Mouse (Mus musculus) lung, postnatal 0 days (tissue): ENCODE data around the gene Samt2. TPM values are rescaled to one million over a fixed set of nuclear protein-coding genes. Genes with fewer than 3 reads are reported as not detected.
"Not testable (repeated sequence)": the region's sequence is repeated elsewhere in the genome, so short reads cannot be mapped to it uniquely, and the experiment has no call there.

Experiments used
- ATAC-seq: fragments of 200-750 bp; cut with Nextera tagmentation; 2 replicates; pipeline ENCODE4 v1.8.0; 2017; ENCODE audit warnings: moderate library complexity
- DNase-seq: peaks from one replicate; pipeline ENCODE4 v3.0.0-alpha.2; 2016; ENCODE audit warnings: low spot score
- H3K27ac ChIP-seq: fragments of 300-500 bp; sonication (generic); 2 replicates; pipeline ENCODE4 v1.5.1; 2014; ENCODE audit warnings: antibody characterized with exemption, mild to moderate bottlenecking, low read length, mixed read lengths
- H3K27me3 ChIP-seq: fragments of 300-500 bp; sonication (generic); replicated peaks from 2 replicates; pipeline ENCODE4 v1.6.1; 2014; ENCODE audit warnings: low read length, mixed read lengths; ENCODE audit not compliant: insufficient read depth
- H3K36me3 ChIP-seq: fragments of 300-500 bp; sonication (generic); 2 replicates; pipeline ENCODE4 v1.6.1; 2014; ENCODE audit warnings: low read length, mixed read lengths; ENCODE audit not compliant: insufficient read depth
- H3K4me1 ChIP-seq: fragments of 300-500 bp; sonication (generic); 2 replicates; pipeline ENCODE4 v1.6.1; 2014; ENCODE audit warnings: antibody characterized with exemption, low read depth, low read length, mixed read lengths; ENCODE audit not compliant: insufficient read depth
- H3K4me2 ChIP-seq: fragments of 300-500 bp; sonication (generic); replicated peaks from 2 replicates; pipeline ENCODE4 v1.6.1; 2014; ENCODE audit warnings: low read depth, mild to moderate bottlenecking, low read length, moderate library complexity, mixed read lengths
- H3K4me3 ChIP-seq: fragments of 300-500 bp; sonication (generic); 2 replicates; pipeline ENCODE4 v1.5.1; 2014; ENCODE audit warnings: low read depth, low read length
- H3K9ac ChIP-seq: fragments of 300-500 bp; sonication (generic); replicated peaks from 2 replicates; pipeline ENCODE4 v1.6.1; 2014; ENCODE audit warnings: low read depth, mild to moderate bottlenecking
- H3K9me3 ChIP-seq: fragments of 300-500 bp; sonication (generic); 2 replicates; pipeline ENCODE4 v1.6.1; 2016; ENCODE audit warnings: low read length, mixed read lengths
- WGBS: fragments of 180-500 bp; shearing (Covaris S2); extraction: QIAGEN DNeasy Blood & Tissue Kit; methylation state at CpG from one replicate; pipeline ENCODE4 v1.1.7; 2014; 5-methylcytosine and 5-hydroxymethylcytosine counted together
- polyA plus RNA-seq: library from polyadenylated mRNA; unstranded; fragments of >200 nt; fragmentation: Nextera tagmentation; extraction: Ambion mirVana; gene quantifications from 2 replicates; pipeline ENCODE4 v1.2.1, GENCODE M21; 2015

Gene Samt2
- not detected in 2 replicates for polyA plus RNA-seq

- ATAC-seq, H3K4me1 ChIP-seq, DNase-seq, H3K4me2 ChIP-seq, H3K9ac ChIP-seq, H3K36me3 ChIP-seq, H3K27me3 ChIP-seq, H3K9me3 ChIP-seq, H3K27ac ChIP-seq, H3K4me3 ChIP-seq: not testable (repeated sequence)
- WGBS = 74% methylated on average over 2 of the region's 2 CpGs
Measured at GRCm38 (mm10) chrX:154579260-154579659, at the start of gene Samt2. Samt2 (minus strand) TSS chrX:154579360.

Other genes starting within 250 kb of the Samt2 start
- gene 4930524N10Rik, start 236.0 kb downstream of the Samt2 start, polyA plus RNA-seq = not detected in 2 replicates
- gene Samt4, start 97.4 kb downstream of the Samt2 start, polyA plus RNA-seq = not detected in 2 replicates